Comparison of ENCODE assay signal across 25 mouse cellular contexts in the genomic region with DNA sequence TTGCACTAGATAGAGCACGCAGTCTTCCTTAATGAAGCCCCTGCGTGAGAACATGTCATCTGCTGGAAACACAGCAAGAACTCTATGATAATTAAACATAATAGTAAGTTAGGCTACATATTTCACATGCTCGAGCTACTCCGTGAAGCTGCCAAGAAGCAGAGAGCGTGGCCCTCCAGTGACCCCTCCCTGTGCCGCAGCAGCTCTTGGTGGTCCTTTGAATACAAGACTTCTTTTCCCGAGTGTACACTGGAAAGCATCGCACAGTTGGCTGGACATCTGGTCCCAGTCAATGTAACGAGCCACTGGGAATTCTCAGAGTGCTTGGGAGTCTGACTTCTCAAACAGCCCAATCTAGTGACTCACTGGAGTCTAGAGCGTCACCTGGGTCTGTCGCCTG. TPM values are rescaled to one million over a fixed set of nuclear protein-coding genes. Genes with fewer than 3 reads are reported as not detected.
DNase-seq lines count a peak whose midpoint lies in the region; ATAC-seq and TF ChIP-seq lines count a peak whose summit lies in the region.
"Had no signal": no experiment of that assay in that cellular context is flagged by ENCODE, and none has a peak within 500 bp of the region (broad histone marks: within the 10 kb centered on the region; RNA-seq: fewer than 3 reads in every experiment).

No protein-coding gene starts in this region.

- no peak overlapping the region for H3K4me2 ChIP-seq in kidney, embryonic 15.5 days
- H3K4me2 ChIP-seq in lung, embryonic 14.5 days: no peak overlapping the region
- H3K4me2 ChIP-seq in intestine, embryonic 16.5 days (ENCODE audit: low read depth, low read length): no peak overlapping the region
- H3K4me2 ChIP-seq: heart, embryonic 12.5 days; hindbrain, embryonic 13.5 days; limb, embryonic 15.5 days; lung, embryonic 15.5 days; neural tube, embryonic 13.5 days had no signal

- peaks cover 8% of the 10 kb centered on the region for H3K4me1 ChIP-seq in kidney, embryonic 15.5 days
- no peaks in the 10 kb centered on the region for H3K4me1 ChIP-seq in kidney, adult 2 months (ENCODE audit: control insufficient read depth, insufficient read depth, low read length)
- no peaks in the 10 kb centered on the region for H3K4me1 ChIP-seq in lung, embryonic 14.5 days (ENCODE audit: insufficient read depth)
- peaks cover 4% of the 10 kb centered on the region; the same call in 1 of the 2 replicates for H3K4me1 ChIP-seq in embryonic facial prominence, embryonic 10.5 days
- H3K4me1 ChIP-seq in intestine, embryonic 16.5 days (ENCODE audit: control insufficient read depth, insufficient read depth, low read length): no peaks in the 10 kb centered on the region
- H3K4me1 ChIP-seq: heart, embryonic 12.5 days; limb, embryonic 15.5 days; lung, embryonic 15.5 days; midbrain, embryonic 10.5 days had no signal

- H3K9me3 ChIP-seq in kidney, embryonic 15.5 days (replicated peaks): no peaks in the 10 kb centered on the region
- no peaks in the 10 kb centered on the region for H3K9me3 ChIP-seq in lung, embryonic 14.5 days (ENCODE audit: low read depth, low read length)
- H3K9me3 ChIP-seq in embryonic facial prominence, embryonic 10.5 days: no peaks in the 10 kb centered on the region; the same call in 1 of the 2 replicates
- H3K9me3 ChIP-seq in intestine, embryonic 16.5 days (ENCODE audit: control insufficient read depth, low read length): no peaks in the 10 kb centered on the region
- H3K9me3 ChIP-seq: heart, embryonic 12.5 days; hindbrain, embryonic 13.5 days; limb, embryonic 15.5 days; lung, embryonic 15.5 days; midbrain, embryonic 10.5 days; neural tube, embryonic 13.5 days had no signal

- no peaks in the 10 kb centered on the region for H3K36me3 ChIP-seq in kidney, embryonic 15.5 days
- no peaks in the 10 kb centered on the region for H3K36me3 ChIP-seq in kidney, adult 2 months (ENCODE audit: control insufficient read depth, insufficient read depth, low read length)
- no peaks in the 10 kb centered on the region for H3K36me3 ChIP-seq in lung, embryonic 14.5 days (ENCODE audit: insufficient read depth)
- no peaks in the 10 kb centered on the region for H3K36me3 ChIP-seq in embryonic facial prominence, embryonic 10.5 days (replicated peaks)
- no peaks in the 10 kb centered on the region for H3K36me3 ChIP-seq in intestine, embryonic 16.5 days (ENCODE audit: control insufficient read depth, insufficient read depth, low read length)
- H3K36me3 ChIP-seq: heart, embryonic 12.5 days; hindbrain, embryonic 13.5 days; limb, embryonic 15.5 days; lung, embryonic 15.5 days; midbrain, embryonic 10.5 days; neural tube, embryonic 13.5 days had no signal

- TF ChIP-seq CTCF in kidney, adult 2 months (conservative IDR thresholded peaks at IDR 0.05; ENCODE audit: insufficient read depth, insufficient read length, low read depth, low read length): no peak
- no peak for TF ChIP-seq CTCF in lung, embryonic 14.5 days (IDR thresholded peaks at IDR 0.05; ENCODE audit: low read depth)

- H3K27me3 ChIP-seq in kidney, embryonic 15.5 days: no peaks in the 10 kb centered on the region
- H3K27me3 ChIP-seq in kidney, adult 2 months (replicated peaks; ENCODE audit: control insufficient read depth, insufficient read depth, low read length): no peaks in the 10 kb centered on the region
- no peaks in the 10 kb centered on the region for H3K27me3 ChIP-seq in lung, embryonic 14.5 days (ENCODE audit: insufficient read depth, low read length)
- H3K27me3 ChIP-seq in embryonic facial prominence, embryonic 10.5 days (replicated peaks; ENCODE audit: low read depth, poor library complexity, severe bottlenecking): no peaks in the 10 kb centered on the region
- no peaks in the 10 kb centered on the region for H3K27me3 ChIP-seq in intestine, embryonic 16.5 days (replicated peaks; ENCODE audit: control insufficient read depth, insufficient read depth, low read length)
- H3K27me3 ChIP-seq: heart, embryonic 12.5 days; hindbrain, embryonic 13.5 days; limb, embryonic 15.5 days; lung, embryonic 15.5 days; neural tube, embryonic 13.5 days had no signal

- H3K9ac ChIP-seq in kidney, embryonic 15.5 days: no peak overlapping the region
- no peak overlapping the region for H3K9ac ChIP-seq in lung, embryonic 14.5 days
- no peak overlapping the region for H3K9ac ChIP-seq in intestine, embryonic 16.5 days (ENCODE audit: low read depth, low read length)
- H3K9ac ChIP-seq: heart, embryonic 12.5 days; hindbrain, embryonic 13.5 days; limb, embryonic 15.5 days; liver, embryonic 14.5 days; lung, embryonic 15.5 days; neural tube, embryonic 13.5 days had no signal

- no peak overlapping the region for H3K4me3 ChIP-seq in kidney, embryonic 15.5 days (replicated peaks)
- H3K4me3 ChIP-seq in kidney, adult 2 months (ENCODE audit: insufficient read depth, low read depth, low read length): no peak overlapping the region
- H3K4me3 ChIP-seq in lung, embryonic 14.5 days (ENCODE audit: low read depth, low read length): no peak overlapping the region
- no peak overlapping the region for H3K4me3 ChIP-seq in embryonic facial prominence, embryonic 10.5 days
- H3K4me3 ChIP-seq in intestine, embryonic 16.5 days (ENCODE audit: low read length): no peak overlapping the region
- H3K4me3 ChIP-seq: gastrocnemius, adult 2 months; heart, embryonic 12.5 days; hindbrain, embryonic 13.5 days; limb, embryonic 15.5 days; lung, embryonic 15.5 days; midbrain, embryonic 10.5 days; myocyte; neural tube, embryonic 13.5 days had no signal

- DNase-seq in kidney, adult 2 months: no peak
- peak; percentile 44 for DNase-seq in lung, embryonic 14.5 days
- DNase-seq in lung, postnatal 25 days (ENCODE audit: low spot score): no peak
- peak; percentile 21 for DNase-seq in embryonic facial prominence, embryonic 10.5 days (ENCODE audit: low spot score)
- no peak for DNase-seq in embryo, embryonic 9.5 days (ENCODE audit: extremely low spot score)
- no peak for DNase-seq in cerebellum, adult 11-12 months
- DNase-seq: adrenal gland, postnatal 14 days; cerebellum, adult 9-10 months; gastrocnemius, adult 2 months; layer of hippocampus, adult 9-11 months; right cerebral cortex, adult 18-20 months; right cerebral cortex, postnatal 4 days had no signal

- WGBS in kidney, embryonic 15.5 days: 53% methylated on average over 11 of the region's 11 CpGs
- WGBS in kidney, adult 2 months: 59% methylated on average over 11 of the region's 11 CpGs
- WGBS in lung, embryonic 14.5 days: 50% methylated on average over 11 of the region's 11 CpGs
- 67% methylated on average over 11 of the region's 11 CpGs for WGBS in embryonic facial prominence, embryonic 10.5 days
- WGBS in intestine, embryonic 16.5 days: 51% methylated on average over 11 of the region's 11 CpGs

- TF ChIP-seq POLR2A in kidney, adult 2 months (IDR thresholded peaks at IDR 0.05; ENCODE audit: low read depth, low read length): no peak

- 0 out of 2 replicates have a peak overlapping the region, but pooled peaks have one; percentile 45 for H3K27ac ChIP-seq in kidney, embryonic 15.5 days
- no peak overlapping the region for H3K27ac ChIP-seq in kidney, adult 2 months (ENCODE audit: insufficient read depth, low read depth, low read length)
- H3K27ac ChIP-seq in lung, embryonic 14.5 days (ENCODE audit: low read depth): no peak overlapping the region
- H3K27ac ChIP-seq in embryonic facial prominence, embryonic 10.5 days (replicated peaks): no peak overlapping the region
- H3K27ac ChIP-seq in intestine, embryonic 16.5 days (ENCODE audit: low read length): no peak overlapping the region
- H3K27ac ChIP-seq: gastrocnemius, adult 2 months; hindbrain, embryonic 13.5 days; limb, embryonic 15.5 days; liver, embryonic 14.5 days; lung, embryonic 15.5 days; midbrain, embryonic 10.5 days had no signal

- ATAC-seq in kidney, embryonic 15.5 days (replicated peaks; ENCODE audit: low FRiP score): no peak
- ATAC-seq in lung, embryonic 14.5 days (ENCODE audit: insufficient read depth): no peak
- ATAC-seq in intestine, embryonic 16.5 days: peak; percentile 62
- ATAC-seq: forebrain, embryonic 14.5 days; inflammation-experienced regulatory T-cells, adult 6 months; midbrain, embryonic 16.5 days had no signal

RNA-seq across cellular contexts. Expression of gene Htr1d, which starts 15.5 kb away (rescaled TPM):
- polyA plus RNA-seq in kidney, embryonic 15.5 days (2015; fragmentation: Nextera tagmentation; extraction: Ambion mirVana): 0.21 and 0.44 TPM in 2 replicates
- not detected in 2 replicates for polyA plus RNA-seq in kidney, adult 2 months (2012; rRNA removed)
- 0.07 TPM in 1 of 2 replicates, not detected in the other for polyA plus RNA-seq in lung, embryonic 14.5 days (2014; fragmentation: Nextera tagmentation; extraction: Ambion mirVana)
- polyA plus RNA-seq in embryonic facial prominence, embryonic 10.5 days (2016; fragmentation: Nextera tagmentation; extraction: Ambion mirVana): 0.16 TPM in 2 replicates
- polyA plus RNA-seq in intestine, embryonic 16.5 days (2015; fragmentation: Nextera tagmentation; extraction: Ambion mirVana): 0.10 and 0.16 TPM in 2 replicates
- polyA plus RNA-seq: inflammation-experienced regulatory T-cells, adult 6 months; liver, embryonic 14.5 days; lung, embryonic 15.5 days had no signal

RNA-seq across cellular contexts. Expression of gene 6030445D17Rik, which starts 54.2 kb away (rescaled TPM):
- 0.40 and 0.57 TPM in 2 replicates for polyA plus RNA-seq in kidney, embryonic 15.5 days (2015; fragmentation: Nextera tagmentation; extraction: Ambion mirVana)
- 0.30 and 0.31 TPM in 2 replicates for polyA plus RNA-seq in kidney, adult 2 months (2012; rRNA removed)
- 0.30 and 0.42 TPM in 2 replicates for polyA plus RNA-seq in lung, embryonic 14.5 days (2014; fragmentation: Nextera tagmentation; extraction: Ambion mirVana)
- polyA plus RNA-seq in embryonic facial prominence, embryonic 10.5 days (2016; fragmentation: Nextera tagmentation; extraction: Ambion mirVana): 0.14 TPM in 1 of 2 replicates, not detected in the other
- polyA plus RNA-seq in intestine, embryonic 16.5 days (2015; fragmentation: Nextera tagmentation; extraction: Ambion mirVana): 0.27 and 0.50 TPM in 2 replicates
- polyA plus RNA-seq: forebrain, embryonic 14.5 days had no signal

Comparison
In these comparisons a context has a peak if more than half of its experiments do, and no peak if none do; other contexts are left out.
1. DNase-seq: peak in lung, embryonic 14.5 days (single experiment) and embryonic facial prominence, embryonic 10.5 days (single experiment); none in kidney, adult 2 months (single experiment), lung, postnatal 25 days (single experiment), embryo, embryonic 9.5 days (single experiment) and cerebellum, adult 11-12 months (single experiment).